Mouse (Mus musculus) cerebral cortex, adult 2 months (tissue): ENCODE results near the gene Mlf2.

Experiments used
- WGBS: fragments of 180-500 bp; shearing (Covaris S2); methylation state at CpG from one replicate; pipeline ENCODE4 v1.1.7; 2018; 5-methylcytosine and 5-hydroxymethylcytosine counted together

Gene Mlf2

DNA sequence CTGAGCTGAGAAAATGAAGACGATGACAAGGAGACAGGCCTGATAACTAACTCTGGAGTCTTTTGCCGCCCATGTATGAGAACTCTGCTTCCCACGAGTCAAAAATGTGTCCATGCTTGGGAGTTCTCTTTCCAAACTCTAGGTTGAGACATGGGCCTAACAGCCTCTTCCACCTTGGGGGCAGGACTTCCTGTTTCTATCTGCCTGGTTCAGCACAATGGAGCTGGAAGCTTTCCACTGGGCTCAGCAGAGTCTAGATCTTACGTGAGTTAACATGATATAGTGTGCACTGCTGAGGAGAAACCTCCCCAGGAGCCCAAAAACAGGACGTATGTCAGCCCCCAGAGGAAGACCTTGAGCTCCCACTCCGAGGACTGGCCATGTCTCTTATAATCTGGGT, 18.0 kb upstream of the Mlf2 start:
- WGBS, result 48% methylated on average over 6 of the region's 6 CpGs

DNA sequence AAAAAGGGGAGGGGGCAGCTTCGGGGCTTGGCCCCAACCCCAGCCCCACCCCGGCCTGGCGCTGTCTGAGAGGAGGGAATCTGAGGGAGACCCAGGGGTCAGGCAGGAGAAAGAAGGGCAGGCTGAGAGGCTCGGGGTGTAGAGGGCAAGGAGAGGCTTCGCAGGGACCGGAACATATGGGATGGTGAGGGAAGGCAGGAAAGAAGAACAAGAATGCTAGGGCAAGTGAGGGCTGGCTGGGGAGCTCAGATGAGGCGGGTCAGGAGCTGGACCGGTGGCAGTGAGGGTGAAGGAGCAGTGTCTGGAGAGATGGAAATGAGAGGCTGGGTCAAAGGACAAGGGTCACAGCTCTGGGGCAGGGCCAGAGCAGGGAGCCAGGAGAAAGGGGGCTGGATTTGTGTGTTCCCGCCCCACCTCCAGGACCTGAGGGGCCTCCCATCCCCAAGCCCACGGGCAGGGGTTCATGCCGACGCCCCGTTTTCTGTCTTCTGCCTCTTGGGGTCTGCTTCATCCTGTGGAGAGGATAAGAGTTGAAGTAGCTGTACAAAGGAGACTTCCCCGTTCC, 17.4 kb upstream of the Mlf2 start:
- WGBS, result 68% methylated on average over 14 of the region's 14 CpGs

DNA sequence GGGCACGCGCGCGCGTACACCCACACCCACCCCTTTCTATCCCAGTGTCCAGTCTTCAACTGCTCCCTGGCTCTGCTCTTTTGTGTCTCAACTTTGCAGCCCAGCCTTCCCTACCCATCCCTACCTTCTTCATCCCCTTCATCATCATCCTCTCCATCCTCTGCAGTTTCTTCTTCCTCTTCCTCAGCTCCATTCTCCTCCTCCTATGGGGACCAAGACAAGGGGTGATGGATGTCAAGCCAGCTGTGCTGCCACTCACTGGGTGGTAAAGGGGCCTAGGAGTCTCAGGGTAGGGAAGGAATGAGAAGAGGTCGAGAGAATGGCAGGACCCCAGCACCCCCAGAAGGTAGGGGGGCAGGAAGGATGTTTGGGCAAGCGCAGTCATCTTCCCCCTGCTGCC, 16.7 kb upstream of the Mlf2 start:
- WGBS, result 66% methylated on average over 7 of the region's 7 CpGs

DNA sequence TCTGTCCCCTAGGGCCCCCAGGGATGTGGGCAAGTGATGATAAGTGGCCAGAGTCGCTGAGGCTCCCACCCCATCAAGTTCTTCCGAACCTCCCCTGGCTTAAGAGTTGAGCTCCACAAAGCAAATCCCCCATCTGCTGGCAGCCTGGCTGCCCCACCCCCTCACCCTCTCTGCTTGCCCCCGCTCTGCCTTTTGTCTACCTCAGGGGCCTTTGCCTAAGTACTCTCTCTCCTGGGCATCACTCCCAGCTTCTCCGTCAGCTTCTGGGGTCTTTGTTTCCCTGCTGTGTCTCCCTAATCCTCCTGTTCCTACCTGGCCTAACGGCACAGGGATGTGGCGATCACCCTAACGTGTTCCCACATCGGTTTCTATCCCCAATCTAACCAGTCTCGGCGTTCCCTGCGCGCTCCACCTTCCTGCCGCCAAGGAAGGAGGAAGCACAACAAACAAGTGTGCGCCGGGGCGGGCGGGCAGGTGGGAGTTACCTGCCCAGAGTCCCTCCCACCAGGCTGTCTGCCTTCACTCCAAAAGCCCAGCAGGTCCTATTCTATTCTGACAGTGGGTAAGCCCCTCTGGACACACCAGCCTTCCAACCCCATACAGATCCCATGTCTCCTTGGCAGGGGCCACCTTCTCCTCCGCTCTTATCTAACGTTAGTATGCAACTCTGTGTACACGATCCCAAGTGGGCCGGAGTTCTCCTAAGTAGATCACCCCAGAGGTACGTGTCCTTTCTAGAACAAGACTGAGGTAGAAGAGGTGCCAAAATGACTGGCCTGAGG, 15.8 kb upstream of the Mlf2 start:
- 13% methylated on average over 22 of the region's 22 CpGs for WGBS

DNA sequence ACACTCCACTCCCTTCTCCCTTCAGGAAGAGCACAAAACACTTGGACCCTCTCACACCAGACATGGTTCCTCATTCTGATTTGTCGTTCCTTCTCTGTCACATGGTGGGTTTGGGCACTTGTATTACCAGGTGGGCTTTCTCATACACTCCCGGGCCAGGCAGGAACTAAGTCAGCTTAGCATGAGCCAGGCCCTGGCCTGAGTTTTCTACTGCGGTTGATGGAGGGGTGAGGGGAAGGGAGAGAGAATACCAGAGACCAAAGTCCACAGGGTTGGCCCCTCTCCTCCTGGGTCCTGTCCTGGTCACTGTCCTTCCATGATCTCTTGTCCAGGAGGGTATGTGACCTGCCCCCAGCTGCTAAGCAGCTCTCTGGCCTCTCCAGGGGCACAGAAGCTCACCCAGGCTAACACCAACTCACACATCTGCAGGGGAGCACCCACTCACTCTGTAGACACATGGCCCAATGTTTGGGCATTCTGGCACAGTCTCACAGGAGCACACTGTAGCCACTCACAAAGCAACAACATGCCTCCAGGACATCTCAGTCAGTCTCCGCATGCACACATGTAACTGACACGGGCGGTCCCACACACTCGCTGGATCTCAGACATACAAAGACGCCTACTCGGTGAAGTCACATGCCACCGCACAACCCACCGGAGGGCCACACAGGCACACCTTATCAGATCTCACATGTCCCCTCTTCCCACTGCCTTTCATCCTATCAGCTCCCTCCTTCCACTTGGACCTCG, 15.1 kb upstream of the Mlf2 start:
- WGBS, result 2% methylated on average over 12 of the region's 12 CpGs

DNA sequence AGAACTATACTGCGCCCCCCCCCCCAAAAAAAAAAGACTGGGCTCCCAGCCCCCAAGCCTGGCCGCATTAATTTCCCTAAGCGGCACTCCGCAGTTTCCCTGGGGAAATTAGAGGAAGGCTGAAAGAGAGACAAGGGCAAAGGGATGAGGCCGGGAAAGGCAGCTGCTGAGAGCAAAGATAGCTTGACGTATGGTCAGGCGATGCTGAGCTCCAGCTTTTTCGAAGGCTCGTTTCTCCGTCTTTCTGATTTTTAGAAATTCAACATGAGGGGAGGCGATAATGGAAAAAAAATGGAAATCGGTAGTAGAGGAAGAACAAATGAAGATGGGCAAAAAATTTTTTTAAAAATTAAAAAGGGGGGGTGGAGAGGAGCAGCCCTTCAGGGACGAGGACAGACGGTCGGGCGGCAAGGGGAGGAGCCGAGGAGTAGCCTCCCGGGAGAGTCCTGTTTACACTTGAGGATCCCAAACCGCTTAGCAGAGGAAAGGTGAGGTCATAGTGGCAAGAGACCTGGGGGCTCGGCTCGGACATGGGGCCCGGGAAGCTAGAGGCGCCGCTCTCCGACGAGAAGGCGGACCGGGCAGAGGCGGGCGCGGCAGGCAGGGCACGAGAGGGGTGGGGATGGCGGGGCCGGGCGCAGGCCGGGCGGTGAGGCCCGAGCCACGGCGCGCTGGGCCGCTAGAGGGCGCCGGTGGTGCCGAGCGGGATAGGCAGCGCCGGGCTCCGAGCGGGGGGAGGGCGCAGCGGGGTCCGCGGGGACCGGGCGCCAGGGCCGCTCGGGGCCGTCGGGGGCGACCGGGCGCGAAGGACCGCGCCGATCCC, 14.3 kb upstream of the Mlf2 start:
- WGBS, result under 1% methylated on average over 58 of the region's 67 CpGs

DNA sequence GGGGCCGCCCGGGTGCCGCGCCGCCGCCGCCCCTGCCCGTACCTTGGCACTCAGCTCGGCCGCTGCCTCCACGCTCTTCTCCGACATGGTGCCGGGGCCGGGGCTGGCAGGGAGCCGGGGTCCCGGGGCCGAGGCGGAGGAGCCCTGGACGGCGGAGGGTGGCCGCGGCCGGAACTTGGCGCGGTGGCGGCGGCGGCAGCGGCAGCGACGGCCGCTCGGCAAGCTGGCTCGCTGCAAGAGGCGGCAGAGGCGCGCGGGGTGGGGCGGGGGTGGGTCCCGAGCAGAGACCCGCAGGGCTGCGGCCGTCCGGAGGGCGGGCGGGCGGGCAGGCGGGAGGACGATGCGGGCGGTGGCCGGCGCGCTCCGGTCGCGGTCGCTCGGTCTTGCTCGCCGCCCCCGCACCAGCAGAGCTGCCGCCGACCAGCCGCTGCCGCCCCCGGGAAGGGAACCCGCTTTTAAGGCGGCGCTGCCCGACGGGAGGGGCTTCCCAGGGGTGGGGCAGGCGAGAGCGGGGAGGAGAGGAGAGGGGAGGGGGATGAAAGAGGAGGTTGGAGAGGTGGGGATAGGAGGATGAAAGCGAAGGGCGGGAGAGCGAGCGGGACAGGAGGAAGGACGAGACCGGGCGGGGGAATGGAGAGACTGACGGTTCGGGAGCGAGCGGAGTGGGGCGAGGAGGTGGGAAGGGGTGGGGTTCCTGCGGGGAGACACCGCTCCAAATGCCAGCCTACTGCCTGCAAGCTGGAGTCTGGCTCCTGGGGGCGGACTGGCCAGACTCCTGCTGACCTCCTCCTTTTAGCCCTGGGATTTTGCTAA, 13.5 kb upstream of the Mlf2 start:
- WGBS, result under 1% methylated on average over 75 of the region's 89 CpGs

DNA sequence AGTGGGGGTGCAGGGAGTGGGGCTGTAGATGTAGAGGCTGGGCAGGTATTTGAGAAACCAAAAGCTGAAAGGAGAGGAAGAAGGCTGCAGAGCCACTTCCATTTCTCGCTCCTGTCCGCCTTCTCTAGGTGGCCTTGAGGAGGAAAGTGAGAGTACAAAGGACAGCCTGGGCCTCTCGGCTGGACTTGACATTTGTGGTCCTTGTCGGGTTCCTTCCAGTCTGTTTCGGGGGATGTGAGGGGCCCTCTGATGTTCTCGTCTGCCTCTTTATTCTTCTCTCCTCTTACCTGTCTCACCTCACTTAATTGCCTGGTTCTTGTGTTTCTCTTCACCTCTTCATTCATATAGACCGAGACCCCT, 12.9 kb upstream of the Mlf2 start:
- 10% methylated on average over 7 of the region's 7 CpGs for WGBS

DNA sequence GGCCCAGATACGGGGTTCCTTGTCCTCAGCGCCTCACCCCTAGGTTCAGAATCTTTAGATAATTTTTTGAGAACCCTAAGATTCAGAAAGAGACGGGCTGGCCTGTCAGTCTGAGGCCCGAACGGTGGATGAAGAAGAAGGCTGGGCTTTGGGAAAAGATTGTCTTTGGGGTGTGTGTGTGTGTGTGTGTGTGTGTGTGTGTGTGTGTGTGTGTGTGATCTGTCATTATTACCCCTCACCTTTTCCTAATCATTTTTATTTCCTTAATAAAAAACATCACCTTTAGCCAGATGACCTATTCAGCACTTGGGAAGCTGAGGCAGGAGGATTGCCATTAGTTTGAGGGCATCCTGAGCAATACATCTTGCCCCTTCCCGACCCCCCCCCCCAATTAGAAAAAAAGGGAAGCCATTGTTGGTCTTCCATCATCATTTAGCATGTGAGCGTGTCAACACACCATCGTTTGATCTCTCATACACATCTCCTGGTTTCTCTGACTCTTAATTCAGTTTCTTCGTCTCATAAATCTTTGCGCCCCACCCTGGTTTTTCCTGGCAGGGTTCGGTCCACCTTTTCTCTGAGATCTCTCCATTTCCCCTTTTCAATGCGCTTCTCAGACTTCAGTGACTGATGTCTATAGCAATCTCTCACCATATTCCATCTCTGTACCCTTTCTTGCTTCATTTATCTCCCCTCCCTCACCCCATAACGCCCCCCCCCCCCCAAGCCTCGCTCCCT, 12.1 kb upstream of the Mlf2 start:
- WGBS, result 15% methylated on average over 14 of the region's 14 CpGs

DNA sequence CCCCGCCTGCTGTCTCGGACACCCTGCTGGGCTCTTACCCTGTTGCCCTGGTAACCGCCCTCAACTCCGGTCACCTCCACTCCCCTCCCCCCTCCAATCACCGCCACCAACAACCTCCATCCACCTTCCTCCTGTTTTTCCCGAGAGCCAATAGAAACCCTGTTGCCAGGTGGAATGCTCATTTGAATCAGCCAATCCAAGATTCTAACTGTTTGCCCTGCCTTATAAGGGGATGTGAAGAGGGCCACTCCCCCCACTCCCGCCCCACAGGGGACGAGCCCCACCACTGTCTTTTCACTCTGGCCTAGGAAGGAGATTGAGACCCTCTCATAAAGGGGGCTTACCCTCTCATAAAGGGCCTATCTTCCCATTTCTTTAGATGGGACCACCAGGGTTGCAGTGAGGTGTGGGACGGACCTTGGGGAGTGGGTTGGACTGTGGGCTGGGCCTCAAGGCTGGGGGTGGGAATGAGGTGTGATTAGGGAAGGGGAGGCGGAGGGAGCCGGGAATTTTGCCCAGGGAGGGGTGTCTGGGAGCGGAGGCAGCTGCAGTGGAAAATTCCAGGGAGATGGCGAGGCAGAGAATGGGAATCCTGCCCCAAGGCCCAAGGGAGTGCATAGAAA, 11.4 kb upstream of the Mlf2 start, which contains the start of gene Ptms:
Gene Ptms, minus strand, starts transcription at position 409 of the 623 bp plus-strand sequence.
- 2% methylated on average over 13 of the region's 13 CpGs for WGBS

DNA sequence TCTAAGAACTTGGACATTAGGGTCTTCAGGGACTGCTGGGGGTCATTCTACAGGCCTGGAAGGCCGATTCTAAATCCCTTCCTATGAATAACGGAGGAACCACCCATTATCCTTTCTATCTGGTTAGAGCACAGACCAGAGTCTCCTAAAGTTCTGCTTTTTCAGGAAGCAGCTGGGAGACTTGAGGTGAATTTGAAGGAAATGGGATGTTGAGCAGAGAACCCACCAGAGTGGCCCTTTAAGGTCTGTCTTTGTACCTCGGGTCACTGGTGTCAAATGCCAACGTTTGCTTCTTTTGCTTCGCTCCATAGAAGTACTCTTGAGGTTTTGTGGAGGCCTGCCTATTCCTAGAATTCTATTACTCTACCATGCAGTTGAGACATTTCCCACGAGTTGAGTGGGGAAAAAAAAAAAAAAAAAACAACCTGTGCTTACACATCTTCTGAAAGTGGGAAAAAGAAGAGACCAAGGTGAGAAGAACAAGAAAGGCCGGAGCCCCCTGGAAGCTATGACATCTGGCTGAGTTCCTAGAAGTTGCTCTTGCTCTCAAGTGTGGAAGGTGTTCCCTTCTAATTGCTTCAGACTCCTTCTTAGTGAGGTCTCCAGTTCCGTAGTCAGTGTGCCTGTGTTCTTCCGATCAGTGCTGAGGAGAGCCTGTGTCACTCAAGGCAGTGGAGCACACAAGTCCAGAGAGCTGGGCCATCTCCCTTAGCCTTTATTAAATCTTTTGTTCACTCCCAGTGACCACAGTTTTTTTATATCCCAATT, 10.7 kb upstream of the Mlf2 start:
- WGBS, result 33% methylated on average over 9 of the region's 9 CpGs

DNA sequence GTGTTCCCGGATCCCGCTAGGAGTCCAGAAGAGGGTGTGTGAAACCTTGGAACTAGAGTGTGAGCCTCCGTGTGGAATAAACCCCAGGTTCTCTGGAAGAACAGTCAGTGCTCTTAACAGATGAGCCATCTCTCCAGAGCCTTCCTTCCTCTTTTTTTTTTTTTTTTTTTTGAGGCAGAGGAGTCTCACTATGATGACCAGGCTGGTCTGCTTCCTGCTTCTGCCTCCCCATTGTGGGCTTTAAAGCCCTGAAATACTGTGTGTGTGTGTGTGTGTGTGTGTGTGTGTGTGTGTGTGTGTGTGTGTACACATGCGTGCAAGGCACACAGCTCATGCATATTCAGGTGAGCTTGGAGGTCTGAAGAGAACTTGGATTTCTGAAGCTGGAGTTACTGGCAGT, 9.6 kb upstream of the Mlf2 start:
- WGBS, result 37% methylated on average over 4 of the region's 4 CpGs

DNA sequence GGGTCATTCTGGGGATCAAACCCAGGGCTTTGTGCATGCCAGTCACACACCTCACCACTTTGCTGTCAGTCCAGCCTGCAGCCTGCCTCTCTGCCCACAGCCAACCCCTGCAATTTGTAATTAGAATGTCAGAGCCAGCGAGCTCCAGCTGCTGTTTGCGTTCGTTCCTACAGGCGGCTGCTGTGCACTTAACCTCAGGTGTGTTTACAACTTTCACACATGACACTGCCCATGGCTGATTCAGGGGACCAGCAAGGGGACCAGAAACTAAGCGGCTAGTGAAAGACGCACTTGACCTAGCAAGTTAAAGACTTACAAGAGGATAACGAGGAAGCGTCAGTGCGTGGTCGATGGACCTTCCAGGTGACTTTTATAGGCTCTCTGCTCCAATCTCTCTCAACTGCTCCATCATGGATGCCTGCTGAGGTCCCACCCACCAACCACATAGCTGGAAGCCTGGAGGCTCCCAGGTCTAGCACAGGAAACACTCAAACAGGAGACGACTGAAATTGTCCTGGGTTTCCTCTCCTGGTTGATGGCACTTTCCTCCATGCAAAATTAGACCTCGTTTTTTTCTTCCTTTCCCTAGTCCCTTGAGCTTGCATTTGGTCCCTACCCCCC, 5.9 kb upstream of the Mlf2 start:
- 59% methylated on average over 12 of the region's 12 CpGs for WGBS

DNA sequence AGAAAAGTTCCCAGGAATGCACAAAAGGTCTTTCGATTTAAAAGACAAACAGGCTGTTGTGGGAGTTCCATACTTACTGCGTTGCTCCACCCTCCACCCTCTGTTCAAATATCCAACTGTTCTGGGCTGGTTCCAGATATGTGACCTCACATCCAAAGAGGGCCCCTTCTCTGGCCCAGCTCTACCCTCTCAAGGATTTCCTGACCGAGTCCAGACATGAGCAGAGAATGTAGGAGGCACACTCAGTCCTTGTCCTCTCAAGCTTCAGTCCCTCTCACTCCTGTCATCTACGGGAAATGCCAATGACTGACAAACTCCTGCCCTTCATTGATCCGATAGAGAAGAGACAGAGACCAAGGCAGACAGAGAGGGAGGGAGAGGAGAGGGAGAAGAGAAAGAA, 5.2 kb upstream of the Mlf2 start:
- WGBS, result 50% methylated on average over 5 of the region's 5 CpGs

DNA sequence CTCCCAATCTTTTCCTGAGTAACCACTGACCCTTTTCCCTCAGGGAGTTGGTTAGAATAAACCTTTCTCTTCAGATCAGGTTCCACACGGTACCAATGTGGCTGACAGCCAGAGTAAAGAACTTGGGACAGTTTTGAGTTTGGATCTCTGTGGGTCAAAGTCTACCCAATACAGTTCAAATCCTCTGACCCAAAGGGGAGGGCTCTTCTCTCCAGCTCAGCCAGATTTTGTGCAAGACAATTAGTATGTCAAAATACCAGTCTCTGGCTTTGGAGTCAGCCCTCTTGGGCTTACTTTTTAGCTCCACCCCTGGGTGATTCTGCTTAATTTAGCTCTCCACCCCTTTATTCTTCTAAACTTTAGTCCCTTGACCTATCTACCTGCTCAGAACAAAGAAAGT, 955 bp upstream of the Mlf2 start:
- 26% methylated on average over 1 of the region's 1 CpGs for WGBS

DNA sequence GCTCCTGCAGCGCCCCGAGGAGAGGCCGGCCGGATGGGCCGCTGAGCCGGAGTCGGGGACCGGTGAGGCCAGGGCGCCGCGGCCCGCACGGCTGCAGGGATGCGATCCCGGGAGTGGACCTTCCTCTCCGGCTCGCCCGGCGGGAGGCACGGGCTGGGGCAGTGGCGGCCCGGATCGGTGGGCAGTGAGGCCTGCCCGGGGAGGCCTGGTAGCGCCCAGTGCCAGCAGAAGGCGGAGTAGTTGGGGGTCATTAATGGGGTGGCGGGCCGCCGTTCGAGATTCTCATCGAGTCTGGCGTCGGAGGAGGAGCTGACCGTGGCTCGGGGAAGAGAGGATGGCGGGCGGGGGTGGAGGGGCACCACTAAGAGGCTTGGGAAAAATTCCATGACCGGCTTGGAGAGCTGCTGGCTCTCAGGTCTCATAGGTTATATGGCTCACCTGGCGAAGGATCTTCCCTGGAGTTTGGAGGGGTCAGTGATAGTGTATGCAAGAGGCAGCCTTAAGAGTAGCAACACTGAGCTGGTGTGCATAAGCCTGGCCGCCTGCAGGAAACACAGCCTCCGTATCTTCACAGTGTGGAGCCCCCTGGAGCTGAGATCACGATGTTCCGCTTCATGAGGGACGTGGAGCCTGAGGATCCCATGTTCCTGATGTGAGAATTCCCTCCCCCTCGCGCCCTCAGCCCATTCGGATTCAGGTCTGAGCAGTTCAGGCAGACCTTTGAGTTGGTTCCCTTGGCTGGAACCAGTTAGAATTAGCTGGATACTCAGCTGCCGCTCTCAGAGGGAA, 533 bp downstream of the Mlf2 start:
- under 1% methylated on average over 47 of the region's 48 CpGs for WGBS

DNA sequence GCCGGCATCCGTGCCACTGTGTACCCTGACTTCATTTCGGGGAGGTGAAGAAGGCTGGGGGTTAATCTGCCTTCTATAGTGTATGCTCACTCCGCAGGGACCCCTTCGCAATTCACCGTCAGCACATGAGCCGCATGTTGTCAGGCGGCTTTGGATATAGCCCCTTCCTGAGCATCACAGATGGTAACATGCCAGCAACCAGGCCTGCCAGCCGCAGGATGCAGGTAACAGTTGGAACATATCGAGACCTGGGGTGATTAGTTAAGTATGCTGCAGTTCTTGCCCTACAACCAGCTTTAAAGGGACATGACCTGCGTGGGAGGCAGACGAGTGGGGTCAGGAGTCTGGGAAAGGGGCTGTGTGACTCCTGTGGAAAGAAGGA, 1.1 kb downstream of the Mlf2 start:
- 32% methylated on average over 12 of the region's 12 CpGs for WGBS

DNA sequence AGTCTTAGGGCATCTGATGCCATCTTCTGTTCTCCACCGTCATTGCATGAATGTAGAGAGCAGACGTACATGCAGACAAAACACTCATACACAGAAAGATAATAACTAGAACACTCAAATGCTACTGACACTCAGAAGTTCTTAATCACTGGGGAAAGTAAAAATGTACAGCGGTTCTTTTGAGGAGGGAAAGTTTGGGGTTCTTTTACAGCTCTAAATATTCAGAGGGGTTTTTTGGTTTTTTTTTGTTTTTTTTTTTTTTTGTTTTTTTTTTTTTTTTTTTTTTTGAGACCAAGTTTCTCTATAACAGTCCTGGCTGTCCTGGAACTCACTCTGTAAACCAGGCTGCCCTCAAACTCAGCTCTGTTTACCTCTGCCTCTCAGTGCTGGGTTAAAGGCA, 1.9 kb downstream of the Mlf2 start:
- WGBS, result 62% methylated on average over 3 of the region's 3 CpGs
